Mouse (Mus musculus) C2C12 (cell line): ENCODE results near the gene Slc13a3.

Experiments used
- CTCF ChIP-seq: IDR thresholded peaks from one replicate; pipeline ENCODE4 v1.5.1; 2011; ENCODE audit not compliant: control insufficient read depth, insufficient read depth, insufficient read length
- MYOD1 ChIP-seq: IDR thresholded peaks from one replicate; pipeline ENCODE4 v1.6.1; 2011; ENCODE audit warnings: low read depth; ENCODE audit not compliant: control insufficient read depth, insufficient read length
- USF1 ChIP-seq: IDR thresholded peaks from one replicate; pipeline ENCODE4 v1.6.1; 2011; ENCODE audit warnings: low read depth, mild to moderate bottlenecking, control low read depth, moderate library complexity

DNA sequence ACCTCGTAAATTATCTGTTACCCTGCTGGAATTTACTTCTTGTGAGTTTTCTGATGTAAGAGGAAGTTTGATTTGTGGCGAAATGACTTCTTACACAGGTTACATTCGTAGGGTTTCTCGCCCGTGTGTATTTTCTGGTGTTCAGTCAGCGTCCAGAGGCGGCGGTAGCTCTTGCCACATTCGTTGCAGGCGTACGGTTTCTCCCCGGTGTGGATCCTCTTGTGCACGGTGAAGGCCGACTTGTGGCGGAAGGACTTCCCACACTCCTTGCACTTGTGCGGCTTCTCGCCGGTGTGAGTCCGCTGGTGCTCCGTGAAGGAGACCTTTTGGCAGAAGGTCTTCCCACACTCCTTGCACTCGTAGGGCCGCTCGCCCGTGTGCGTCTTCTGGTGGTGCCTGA is 93.0 kb downstream of the Slc13a3 start:
- no peak for TF ChIP-seq CTCF
- no peak for TF ChIP-seq USF1
- TF ChIP-seq MYOD1 = no peak
